Mouse (Mus musculus) layer of hippocampus, adult 18-20 months (tissue): ENCODE measurements around the gene Ap3d1. TPM values are rescaled to one million over a fixed set of nuclear protein-coding genes. Genes with fewer than 3 reads are reported as not detected.

Experiments used
- DNase-seq, 2 experiments: peaks; one replicate each; pipeline ENCODE4 v3.0.0; 2022; ENCODE audit warnings: low spot score in 2 of 2
- total RNA-seq, 2 experiments: library from RNA; stranded (reverse); gene quantifications; 2 replicates each; pipeline ENCODE4 v1.2.3; 2021

Ap3d1 gene
- total RNA-seq, 2 experiments from 2014 or later: 138 TPM

- no peak for DNase-seq
These were observed 57.1 kb downstream of the Ap3d1 start for GRCm38 (mm10) chr10:80684984-80685383.

GRCm38 (mm10) chr10:80684214-80684613 lies 57.9 kb downstream of the Ap3d1 start:
- DNase-seq: peak in 1 of 2 experiments; percentile 64

- DNase-seq: no peak
These were observed 58.4 kb downstream of the Ap3d1 start for GRCm38 (mm10) chr10:80683647-80684046.

- no peak for DNase-seq
These were observed 60.1 kb downstream of the Ap3d1 start for GRCm38 (mm10) chr10:80682003-80682402.

- DNase-seq: no peak
These were observed 61.8 kb downstream of the Ap3d1 start for GRCm38 (mm10) chr10:80680260-80680696.

GRCm38 (mm10) chr10:80679556-80680259 lies 62.4 kb downstream of the Ap3d1 start:
- DNase-seq: no peak

GRCm38 (mm10) chr10:80678601-80679377 lies 63.3 kb downstream of the Ap3d1 start:
- no peak for DNase-seq

GRCm38 (mm10) chr10:80677942-80678436 lies 64.1 kb downstream of the Ap3d1 start, which contains the start of gene Mknk2:
Gene Mknk2 (minus strand): TSS chr10:80678112.
- peak; percentile 68 to 83 for DNase-seq

GRCm38 (mm10) chr10:80677128-80677875 lies 64.8 kb downstream of the Ap3d1 start:
- peak in 1 of 2 experiments; percentile 47 for DNase-seq

- DNase-seq: peak; percentile 99 to 100
These were observed 65.7 kb downstream of the Ap3d1 start for GRCm38 (mm10) chr10:80676198-80676928.

- DNase-seq: no peak
These were observed 66.5 kb downstream of the Ap3d1 start for GRCm38 (mm10) chr10:80675405-80676197.

GRCm38 (mm10) chr10:80674851-80675404 lies 67.1 kb downstream of the Ap3d1 start:
- DNase-seq: no peak

- no peak for DNase-seq
These were observed 67.8 kb downstream of the Ap3d1 start for GRCm38 (mm10) chr10:80674161-80674711.

- no peak for DNase-seq
These were observed 68.4 kb downstream of the Ap3d1 start for GRCm38 (mm10) chr10:80673690-80674089.

- no peak for DNase-seq
These were observed 70.0 kb downstream of the Ap3d1 start for GRCm38 (mm10) chr10:80671936-80672690.

GRCm38 (mm10) chr10:80671251-80671650 lies 70.8 kb downstream of the Ap3d1 start:
- DNase-seq: no peak

- no peak for DNase-seq
These were observed 71.5 kb downstream of the Ap3d1 start for GRCm38 (mm10) chr10:80670531-80670930.

- DNase-seq: no peak
These were observed 72.2 kb downstream of the Ap3d1 start for GRCm38 (mm10) chr10:80669737-80670485.
